Mouse (Mus musculus): ENCODE measurements around the gene Chic2. TPM values are rescaled to one million over a fixed set of nuclear protein-coding genes. Genes with fewer than 3 reads are reported as not detected.

Chic2 gene
- total and polyA plus RNA-seq, 3 experiments, result 3.7 to 19.2 (median 16.8) TPM

DNA sequence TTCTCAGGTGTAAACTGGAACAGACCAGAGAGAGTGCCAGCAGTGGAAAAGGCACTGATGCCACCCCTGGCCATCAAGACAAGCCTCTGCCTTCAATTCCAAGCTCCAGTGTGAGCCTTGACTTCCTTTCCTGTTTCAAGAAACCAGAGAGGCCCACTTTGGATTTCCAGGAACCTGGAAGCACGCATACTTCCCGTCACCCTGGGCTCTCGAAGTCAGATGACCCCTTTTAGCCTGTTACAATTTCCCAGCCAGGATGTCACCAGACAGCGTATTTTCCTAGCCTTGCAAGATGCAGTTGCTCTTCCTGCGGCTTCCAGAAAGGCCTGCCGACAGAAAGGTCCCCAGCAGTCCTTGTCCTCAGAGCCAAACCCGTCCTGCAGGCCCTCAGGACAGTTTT lies 65.0 kb downstream of the Chic2 start:
- H3K9ac ChIP-seq (ENCODE audit: low read depth, low read length), result no peak overlapping the region
- intact Hi-C loops (cut with DNase I), result no loop called here
- no peaks in the 10 kb centered on the region for H3K36me3 ChIP-seq (ENCODE audit: control insufficient read depth, insufficient read depth, low read length)
- peaks cover 6% of the 10 kb centered on the region for H3K4me1 ChIP-seq (ENCODE audit: control insufficient read depth, insufficient read depth, low read length)
- 35% methylated on average over 7 of the region's 7 CpGs for WGBS
- no peak overlapping the region for H3K4me3 ChIP-seq
- DNase-seq, result no peak
- H3K27me3 ChIP-seq (ENCODE audit: control insufficient read depth, insufficient read depth, low read length), result no peaks in the 10 kb centered on the region
- H3K27ac ChIP-seq, result no peak overlapping the region; the same call in 1 of the 2 replicates
- no peaks in the 10 kb centered on the region for H3K79me2 ChIP-seq (replicated peaks; ENCODE audit: control insufficient read depth, insufficient read depth, low read length)
- TF ChIP-seq CTCF (IDR thresholded peaks at IDR 0.05) (no peak), POLR2A (IDR thresholded peaks at IDR 0.05; ENCODE audit: insufficient read depth, low read depth, low read length) (no peak), EP300 (IDR thresholded peaks at IDR 0.05; ENCODE audit: insufficient read depth, low read depth, low read length) (no peak)

DNA sequence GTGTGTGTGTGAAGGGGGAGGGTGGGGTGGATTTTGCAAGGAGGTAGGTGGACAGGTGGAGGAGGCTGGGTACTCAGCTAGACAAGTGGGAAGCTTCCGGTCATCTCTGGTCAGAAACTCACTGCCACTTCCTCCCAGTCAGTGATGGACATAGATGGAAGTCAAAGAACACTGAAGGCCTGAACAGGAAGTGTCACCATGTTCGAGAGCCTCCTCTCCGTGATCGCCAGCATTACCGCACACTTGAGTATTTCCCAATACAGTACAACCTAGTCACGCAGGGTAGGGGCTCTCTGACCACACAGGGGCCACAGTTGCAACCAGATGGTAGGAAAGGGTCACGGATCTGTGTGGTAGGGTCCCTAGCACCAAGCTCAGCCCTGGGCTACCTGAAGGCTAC lies 69.1 kb downstream of the Chic2 start:
- H3K27ac ChIP-seq, result 0 out of 2 replicates have a peak overlapping the region, but pooled peaks have one; percentile 5
- H3K4me3 ChIP-seq, result no peak overlapping the region
- no peaks in the 10 kb centered on the region for H3K79me2 ChIP-seq (replicated peaks; ENCODE audit: control insufficient read depth, insufficient read depth, low read length)
- H3K27me3 ChIP-seq (ENCODE audit: control insufficient read depth, insufficient read depth, low read length), result no peaks in the 10 kb centered on the region
- no peaks in the 10 kb centered on the region for H3K36me3 ChIP-seq (ENCODE audit: control insufficient read depth, insufficient read depth, low read length)
- H3K4me1 ChIP-seq (ENCODE audit: control insufficient read depth, insufficient read depth, low read length), result peaks cover 11% of the 10 kb centered on the region
- 62% methylated on average over 7 of the region's 7 CpGs for WGBS
- no peak for DNase-seq
- intact Hi-C loops (cut with DNase I), result loop anchor here (2.0 kb wide), 1 partner anchor 67 kb away; no protein-coding TSS in a partner anchor
- no peak for TF ChIP-seq POLR2A (IDR thresholded peaks at IDR 0.05; ENCODE audit: insufficient read depth, low read depth, low read length)
- no peak for TF ChIP-seq CTCF (IDR thresholded peaks at IDR 0.05)
- no peak for TF ChIP-seq EP300 (IDR thresholded peaks at IDR 0.05; ENCODE audit: insufficient read depth, low read depth, low read length)
- no peak overlapping the region for H3K9ac ChIP-seq (ENCODE audit: low read depth, low read length)

DNA sequence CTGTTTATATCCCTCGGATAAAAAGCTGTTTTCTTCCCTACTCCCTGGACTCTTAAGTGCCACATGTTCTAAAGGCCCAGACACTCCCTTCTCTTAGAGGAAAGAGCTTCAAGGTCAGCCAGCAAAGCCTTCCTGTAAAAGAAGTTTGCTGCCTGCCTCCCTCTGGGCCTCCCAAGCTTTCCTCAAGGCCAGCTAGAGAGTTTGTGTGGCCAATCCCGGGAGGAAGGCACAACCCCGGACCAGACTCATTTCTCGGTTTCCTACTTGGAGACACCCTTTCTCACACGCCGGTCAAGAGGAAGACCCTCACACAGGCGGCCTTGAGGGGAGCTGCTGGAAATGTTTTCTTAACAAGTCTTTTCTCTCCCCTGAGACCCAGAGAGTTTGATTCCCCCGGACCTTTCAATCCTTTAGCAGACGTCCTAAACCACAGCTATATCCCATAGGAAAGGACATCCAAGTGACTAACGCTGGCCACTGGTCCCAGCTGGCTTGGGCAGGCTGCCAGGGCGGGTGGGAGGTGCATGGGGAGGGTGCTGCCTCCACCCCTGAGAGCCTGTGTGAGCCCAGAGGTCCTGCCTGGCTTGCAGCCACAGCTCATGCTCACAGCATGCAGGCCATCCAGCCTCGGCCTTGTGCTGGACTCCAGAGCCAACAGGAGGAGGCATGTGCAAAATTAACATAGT lies 69.7 kb downstream of the Chic2 start:
- intact Hi-C loops (cut with DNase I), result loop anchor here (2.0 kb wide), 1 partner anchor 68 kb away; no protein-coding TSS in a partner anchor
- DNase-seq, result peak; percentile 91 to 92
- H3K27me3 ChIP-seq (ENCODE audit: control insufficient read depth, insufficient read depth, low read length), result no peaks in the 10 kb centered on the region
- WGBS, result 15% methylated on average over 12 of the region's 12 CpGs
- no peak overlapping the region for H3K4me3 ChIP-seq
- no peaks in the 10 kb centered on the region for H3K79me2 ChIP-seq (replicated peaks; ENCODE audit: control insufficient read depth, insufficient read depth, low read length)
- H3K36me3 ChIP-seq (ENCODE audit: control insufficient read depth, insufficient read depth, low read length), result no peaks in the 10 kb centered on the region
- TF ChIP-seq CTCF (IDR thresholded peaks at IDR 0.05), result no peak
- TF ChIP-seq EP300 (IDR thresholded peaks at IDR 0.05; ENCODE audit: insufficient read depth, low read depth, low read length), result peak; percentile 67
- 0 out of 2 replicates have a peak, but pooled peaks have one; percentile 12 for TF ChIP-seq POLR2A (IDR thresholded peaks at IDR 0.05; ENCODE audit: insufficient read depth, low read depth, low read length)
- peaks cover 11% of the 10 kb centered on the region for H3K4me1 ChIP-seq (ENCODE audit: control insufficient read depth, insufficient read depth, low read length)
- H3K27ac ChIP-seq, result peak overlapping the region; percentile 86
- no peak overlapping the region for H3K9ac ChIP-seq (ENCODE audit: low read depth, low read length)

DNA sequence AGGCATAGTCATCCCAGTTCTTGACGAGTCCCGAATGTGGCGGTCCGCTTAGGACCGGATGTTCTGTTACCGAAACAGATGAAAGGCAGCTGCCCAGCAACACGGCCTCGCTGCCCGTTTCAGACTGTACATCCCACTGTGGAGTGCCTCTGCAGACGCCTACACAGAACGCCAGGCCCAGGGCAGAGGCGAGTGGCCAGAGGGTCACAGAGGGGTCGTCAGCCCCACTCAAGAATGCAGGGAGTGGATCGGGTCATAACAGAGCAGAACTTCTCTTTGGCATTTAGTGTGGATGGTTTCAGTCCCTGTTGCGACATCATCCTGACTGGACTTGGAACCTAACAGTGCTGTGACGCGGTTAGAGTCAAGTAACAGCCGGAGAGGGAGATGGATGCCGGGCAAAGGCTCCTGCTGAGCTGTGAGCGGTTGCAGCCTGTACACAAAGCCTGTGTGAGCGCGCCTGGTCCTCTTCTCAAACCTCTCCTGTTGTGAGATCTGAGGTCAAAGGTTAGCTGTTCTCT lies 70.5 kb downstream of the Chic2 start:
- peak overlapping the region; percentile 86 for H3K27ac ChIP-seq
- intact Hi-C loops (cut with DNase I), result loop anchor here (2.0 kb wide), 1 partner anchor 69 kb away; no protein-coding TSS in a partner anchor
- peak; percentile 72 to 75 for DNase-seq
- H3K4me3 ChIP-seq, result no peak overlapping the region
- no peaks in the 10 kb centered on the region for H3K36me3 ChIP-seq (ENCODE audit: control insufficient read depth, insufficient read depth, low read length)
- H3K9ac ChIP-seq (ENCODE audit: low read depth, low read length), result no peak overlapping the region; the same call in 1 of the 2 replicates
- WGBS, result 66% methylated on average over 22 of the region's 22 CpGs
- peaks cover 11% of the 10 kb centered on the region for H3K4me1 ChIP-seq (ENCODE audit: control insufficient read depth, insufficient read depth, low read length)
- no peak for TF ChIP-seq CTCF (IDR thresholded peaks at IDR 0.05)
- TF ChIP-seq EP300 (IDR thresholded peaks at IDR 0.05; ENCODE audit: insufficient read depth, low read depth, low read length), result no peak
- no peak for TF ChIP-seq POLR2A (IDR thresholded peaks at IDR 0.05; ENCODE audit: insufficient read depth, low read depth, low read length)
- no peaks in the 10 kb centered on the region for H3K79me2 ChIP-seq (replicated peaks; ENCODE audit: control insufficient read depth, insufficient read depth, low read length)
- H3K27me3 ChIP-seq (ENCODE audit: control insufficient read depth, insufficient read depth, low read length), result no peaks in the 10 kb centered on the region

DNA sequence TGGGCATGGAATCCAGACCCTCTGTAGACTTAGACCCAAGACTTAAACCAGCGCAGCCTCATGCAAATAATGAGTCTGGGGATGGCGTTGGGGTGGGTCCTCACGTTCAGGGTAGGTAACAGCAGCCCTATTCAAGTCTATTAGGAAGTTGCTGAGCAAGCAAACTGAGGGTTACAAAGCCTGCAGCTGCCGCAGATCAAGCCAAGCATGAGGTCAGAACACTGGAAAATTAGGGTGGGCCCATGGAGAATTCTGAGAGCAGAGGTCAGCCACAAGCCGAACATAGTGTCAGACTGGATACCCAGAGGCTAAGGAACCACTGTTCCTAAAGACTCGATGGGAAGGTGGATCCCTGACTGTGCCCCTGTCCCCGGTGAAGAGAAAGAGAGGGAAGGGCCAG lies 73.2 kb downstream of the Chic2 start:
- Histone ChIP-seq H3K36me3 (ENCODE audit: control insufficient read depth, insufficient read depth, low read length) (no peaks in the 10 kb centered on the region), H3K9ac (ENCODE audit: low read depth, low read length) (no peak overlapping the region), H3K27ac (no peak overlapping the region), H3K79me2 (replicated peaks; ENCODE audit: control insufficient read depth, insufficient read depth, low read length) (no peaks in the 10 kb centered on the region), H3K4me3 (no peak overlapping the region), H3K27me3 (ENCODE audit: control insufficient read depth, insufficient read depth, low read length) (no peaks in the 10 kb centered on the region), H3K4me1 (ENCODE audit: control insufficient read depth, insufficient read depth, low read length) (peaks cover 11% of the 10 kb centered on the region)
- intact Hi-C loops (cut with DNase I), result no loop called here
- TF ChIP-seq CTCF (IDR thresholded peaks at IDR 0.05) (no peak), POLR2A (IDR thresholded peaks at IDR 0.05; ENCODE audit: insufficient read depth, low read depth, low read length) (no peak), EP300 (IDR thresholded peaks at IDR 0.05; ENCODE audit: insufficient read depth, low read depth, low read length) (no peak)
- 80% methylated on average over 7 of the region's 7 CpGs for WGBS
- DNase-seq, result peak in 1 of 2 experiments; percentile 34

DNA sequence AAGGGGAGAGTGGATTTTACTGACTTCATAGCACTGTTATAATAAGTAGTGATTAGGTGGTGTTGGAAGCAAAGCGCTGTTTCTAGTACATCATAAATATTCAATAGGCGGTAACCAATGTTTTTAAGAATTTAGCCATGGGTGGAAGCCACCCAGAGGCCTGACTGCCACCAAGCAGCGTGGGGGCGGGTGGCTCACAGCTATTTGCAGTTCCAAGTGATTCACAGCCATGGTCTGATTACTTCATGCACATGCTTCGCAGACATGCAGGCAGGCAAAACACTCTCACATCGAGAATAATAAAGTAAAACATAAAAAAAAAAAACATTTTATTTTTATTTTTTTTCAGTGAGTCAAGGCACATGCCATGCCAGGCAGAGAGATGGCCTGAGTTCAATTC lies 75.2 kb downstream of the Chic2 start:
- no peak for DNase-seq
- no peak for TF ChIP-seq EP300 (IDR thresholded peaks at IDR 0.05; ENCODE audit: insufficient read depth, low read depth, low read length)
- H3K4me1 ChIP-seq (ENCODE audit: control insufficient read depth, insufficient read depth, low read length), result peaks cover 4% of the 10 kb centered on the region
- no peaks in the 10 kb centered on the region for H3K27me3 ChIP-seq (ENCODE audit: control insufficient read depth, insufficient read depth, low read length)
- no peaks in the 10 kb centered on the region for H3K79me2 ChIP-seq (replicated peaks; ENCODE audit: control insufficient read depth, insufficient read depth, low read length)
- 89% methylated on average over 6 of the region's 6 CpGs for WGBS
- intact Hi-C loops (cut with DNase I), result no loop called here
- H3K4me3 ChIP-seq, result no peak overlapping the region
- H3K36me3 ChIP-seq (ENCODE audit: control insufficient read depth, insufficient read depth, low read length), result no peaks in the 10 kb centered on the region
- H3K9ac ChIP-seq (ENCODE audit: low read depth, low read length), result no peak overlapping the region
- H3K27ac ChIP-seq, result no peak overlapping the region

Measured in heart, adult 2 months (tissue).